Mouse (Mus musculus) ovary, adult 10 weeks (tissue): ENCODE results near the gene Olfr743. TPM values are rescaled to one million over a fixed set of nuclear protein-coding genes. Genes with fewer than 3 reads are reported as not detected.

Experiments
- polyA plus RNA-seq: library from polyadenylated mRNA; stranded (reverse); fragments of 350-450 nt; fragmentation: Illumina TruSeq; extraction: RNeasy Lipid Tissue Mini Kit (QIAGEN cat#74804); gene quantifications from one replicate; pipeline ENCODE4 v1.2.3, GENCODE M21; 2014

Olfr743 gene
- not detected for polyA plus RNA-seq

GRCm38 (mm10) chr14:50521539-50521938 lies at the start of gene Olfr743:
TSS of gene Olfr743 (plus strand) at chr14:50521839.

DNA sequence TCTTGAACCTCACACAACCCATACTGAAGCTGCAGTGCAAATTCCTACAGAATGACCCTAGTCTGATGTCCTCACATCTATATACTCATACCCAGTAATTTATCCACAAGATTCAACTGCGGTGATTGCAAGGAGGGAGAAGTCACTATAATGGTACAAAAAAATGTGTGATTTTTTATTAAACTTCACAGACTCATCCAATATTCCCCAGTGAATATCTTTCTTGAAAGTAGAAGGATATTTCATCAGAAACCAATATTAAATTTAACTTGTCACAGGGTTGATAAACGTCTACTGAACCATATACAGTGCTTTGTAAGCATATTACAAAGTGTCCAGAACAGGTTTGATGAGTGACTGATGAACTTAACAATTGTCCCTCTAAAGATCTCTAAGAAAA lies 49.2 kb upstream of the Olfr743 start, which contains the start of gene Olfr741:
TSS of gene Olfr741 (plus strand) at position 301 of the 400 bp plus-strand sequence.

GRCm38 (mm10) chr14:50503300-50503699 lies 18.3 kb upstream of the Olfr743 start, which contains the start of gene Olfr742:
TSS of gene Olfr742 (plus strand) at chr14:50503600.

Other genes starting within 250 kb of the Olfr743 start
- gene Olfr732, start 237.6 kb upstream of the Olfr743 start, polyA plus RNA-seq = not detected
- gene Olfr733, start 220.3 kb upstream of the Olfr743 start, polyA plus RNA-seq = not detected
- gene Olfr734, start 195.1 kb upstream of the Olfr743 start, polyA plus RNA-seq = not detected
- not detected for gene Olfr735, start 173.0 kb upstream of the Olfr743 start, polyA plus RNA-seq
- gene Tlr11, start 163.9 kb upstream of the Olfr743 start, polyA plus RNA-seq = 0.71 TPM
- gene Olfr736, start 140.7 kb upstream of the Olfr743 start, polyA plus RNA-seq = not detected
- gene Olfr738, start 114.3 kb upstream of the Olfr743 start, polyA plus RNA-seq = not detected
- not detected for gene Olfr739, start 103.2 kb upstream of the Olfr743 start, polyA plus RNA-seq
- gene Olfr740, start 76.3 kb upstream of the Olfr743 start, polyA plus RNA-seq = not detected
- gene Olfr741, start 49.1 kb upstream of the Olfr743 start, polyA plus RNA-seq = not detected
- not detected for gene Olfr742, start 18.2 kb upstream of the Olfr743 start, polyA plus RNA-seq
- gene Olfr744, start 93.0 kb downstream of the Olfr743 start, polyA plus RNA-seq = not detected
- not detected for gene Olfr745, start 117.5 kb downstream of the Olfr743 start, polyA plus RNA-seq
- gene Olfr746, start 125.2 kb downstream of the Olfr743 start, polyA plus RNA-seq = not detected
- gene Olfr747, start 171.4 kb downstream of the Olfr743 start, polyA plus RNA-seq = not detected
- not detected for gene Olfr748, start 185.5 kb downstream of the Olfr743 start, polyA plus RNA-seq
- gene Olfr749, start 223.3 kb downstream of the Olfr743 start, polyA plus RNA-seq = not detected